ENCODE assay signal across 9 mouse cellular contexts in genomic region chr9:44378153-44378730, GRCm38 (mm10). TPM values are rescaled to one million over a fixed set of nuclear protein-coding genes. Genes with fewer than 3 reads are reported as not detected.
DNase-seq lines count a peak whose midpoint lies in the region; ATAC-seq and TF ChIP-seq lines count a peak whose summit lies in the region.
"Had no signal": no experiment of that assay in that cellular context is flagged by ENCODE, and none has a peak within 500 bp of the region (broad histone marks: within the 10 kb centered on the region; RNA-seq: fewer than 3 reads in every experiment).

No protein-coding gene starts in this region.

- H3K36me3 ChIP-seq in heart, embryonic 16.5 days (ENCODE audit: control insufficient read depth, insufficient read depth): peaks cover 25% of the 10 kb centered on the region
- H3K36me3 ChIP-seq in ES-E14 (ENCODE audit: control insufficient read depth, insufficient read depth, low read length, poor library complexity, severe bottlenecking): peaks cover 19% of the 10 kb centered on the region
- H3K36me3 ChIP-seq in hindbrain, embryonic 12.5 days: peaks cover 24% of the 10 kb centered on the region
- H3K36me3 ChIP-seq in midbrain, embryonic 13.5 days: peaks cover 25% of the 10 kb centered on the region

- peak overlapping the region; percentile 84 for H3K4me2 ChIP-seq in heart, embryonic 16.5 days (ENCODE audit: low read depth, low read length)
- H3K4me2 ChIP-seq in hindbrain, embryonic 12.5 days (replicated peaks): peak overlapping the region; percentile 97
- H3K4me2 ChIP-seq in midbrain, embryonic 13.5 days (replicated peaks): peak overlapping the region; percentile 68

- H3K9me3 ChIP-seq in heart, embryonic 16.5 days (replicated peaks; ENCODE audit: control insufficient read depth, low read length): no peaks in the 10 kb centered on the region
- H3K9me3 ChIP-seq in ES-E14 (ENCODE audit: control insufficient read depth, insufficient read depth, low read depth, low read length): no peaks in the 10 kb centered on the region
- no peaks in the 10 kb centered on the region for H3K9me3 ChIP-seq in hindbrain, embryonic 12.5 days (replicated peaks)
- no peaks in the 10 kb centered on the region for H3K9me3 ChIP-seq in midbrain, embryonic 13.5 days

- peak overlapping the region; percentile 70 for H3K9ac ChIP-seq in heart, embryonic 16.5 days (ENCODE audit: low read length)
- H3K9ac ChIP-seq in ES-E14 (ENCODE audit: insufficient read depth, low read depth, low read length, poor library complexity, severe bottlenecking): peak overlapping the region; percentile 94
- H3K9ac ChIP-seq in hindbrain, embryonic 12.5 days: peak overlapping the region; percentile 73
- H3K9ac ChIP-seq in midbrain, embryonic 13.5 days (replicated peaks): peak overlapping the region; percentile 68

- no peak for ATAC-seq in heart, embryonic 16.5 days (replicated peaks; ENCODE audit: extremely low read depth, insufficient read depth, low FRiP score)
- ATAC-seq in hindbrain, embryonic 12.5 days (ENCODE audit: low FRiP score): no peak
- ATAC-seq in midbrain, embryonic 13.5 days: no peak
- ATAC-seq in megakaryocyte-erythroid progenitor cell, adult 5-6 weeks (replicated peaks; ENCODE audit: low FRiP score, low TSS enrichment, poor library complexity, severe bottlenecking): no peak

- H3K27ac ChIP-seq in heart, embryonic 16.5 days (ENCODE audit: low read length): peak overlapping the region; percentile 48; the same call in 1 of the 2 replicates
- no peak overlapping the region for H3K27ac ChIP-seq in ES-E14 (ENCODE audit: insufficient read depth, low read depth, low read length, poor library complexity, severe bottlenecking)
- H3K27ac ChIP-seq in hindbrain, embryonic 12.5 days: peak overlapping the region; percentile 87; the same call in 1 of the 2 replicates
- peak overlapping the region; percentile 87 for H3K27ac ChIP-seq in midbrain, embryonic 13.5 days

- DNase-seq in heart, postnatal 14 days: no peak
- no peak for DNase-seq in ES-E14 (ENCODE audit: low read depth, low spot score)
- no peak for DNase-seq in spleen, postnatal 4 days (ENCODE audit: low spot score in 2 of 2)
- DNase-seq in lung, postnatal 36 days: no peak
- DNase-seq: kidney, adult 18-20 months had no signal

- WGBS in heart, embryonic 16.5 days: 81% methylated on average over 5 of the region's 5 CpGs
- WGBS in hindbrain, embryonic 12.5 days: 92% methylated on average over 5 of the region's 5 CpGs
- WGBS in midbrain, embryonic 13.5 days: 92% methylated on average over 5 of the region's 5 CpGs

- in situ Hi-C loops in ES-E14 (cut with MboI; ENCODE audit: low sequenced_read_pairs in 2 of 2, unreplicated experiment in 2 of 2): no loop called here

- H3K27me3 ChIP-seq in heart, embryonic 16.5 days (ENCODE audit: control insufficient read depth, insufficient read depth, low read length): no peaks in the 10 kb centered on the region
- no peaks in the 10 kb centered on the region for H3K27me3 ChIP-seq in hindbrain, embryonic 12.5 days
- no peaks in the 10 kb centered on the region for H3K27me3 ChIP-seq in midbrain, embryonic 13.5 days

- peaks cover 14% of the 10 kb centered on the region for H3K4me1 ChIP-seq in heart, embryonic 16.5 days (ENCODE audit: control insufficient read depth, insufficient read depth, low read length)
- peaks cover 3 to 7% of the 10 kb centered on the region in 2 experiments; a peak in 2 of 4 replicates for H3K4me1 ChIP-seq in ES-E14 (ENCODE audit: control insufficient read depth in 2 of 2, insufficient read depth in 2 of 2, low read length in 2 of 2, poor library complexity in 1 of 2)
- peaks cover 19% of the 10 kb centered on the region for H3K4me1 ChIP-seq in hindbrain, embryonic 12.5 days
- H3K4me1 ChIP-seq in midbrain, embryonic 13.5 days (replicated peaks): peaks cover 29% of the 10 kb centered on the region

- peak overlapping the region; percentile 79 for H3K4me3 ChIP-seq in heart, embryonic 16.5 days (ENCODE audit: low read length)
- peak overlapping the region; percentile 68 to 86 for H3K4me3 ChIP-seq in ES-E14 (ENCODE audit: insufficient read depth in 1 of 2, low read depth in 1 of 2, low read length in 2 of 2, poor library complexity in 1 of 2, severe bottlenecking in 1 of 2)
- peak overlapping the region; percentile 83 for H3K4me3 ChIP-seq in hindbrain, embryonic 12.5 days
- peak overlapping the region; percentile 93 for H3K4me3 ChIP-seq in midbrain, embryonic 13.5 days (replicated peaks)

- intact Hi-C loops in heart, postnatal 14 days (cut with DNase I): no loop called here

TF ChIP-seq in ES-E14, 5 proteins besides CTCF, POLR2A, EP300 and RAD21:
- no peak for TF ChIP-seq HCFC1 (IDR thresholded peaks at IDR 0.05; ENCODE audit: borderline replicate concordance, insufficient read depth, low read length)
- TF ChIP-seq ZNF384 (IDR thresholded peaks at IDR 0.05; ENCODE audit: low read depth, low read length): no peak
- no peak for TF ChIP-seq CHD2 (IDR thresholded peaks at IDR 0.05; ENCODE audit: low read depth, low read length)
- TF ChIP-seq MAFK (IDR thresholded peaks at IDR 0.05; ENCODE audit: insufficient read depth, low read depth, low read length): no peak
- TF ChIP-seq ZC3H11A (IDR thresholded peaks at IDR 0.05; ENCODE audit: borderline replicate concordance, low read depth, low read length): no peak

RNA-seq across cellular contexts. Expression of gene Hyou1, which starts 1.0 kb away (rescaled TPM):
- 14.6 and 18.0 TPM in 2 replicates for polyA plus RNA-seq in heart, embryonic 16.5 days (2015; fragmentation: Nextera tagmentation; extraction: Ambion mirVana)
- 10 to 100 TPM; 38.9 to 52.1 TPM for total RNA-seq in heart, postnatal 14 days (2021)
- 246 and 320 TPM in 2 replicates for total RNA-seq in ES-E14 (2012; rRNA removed)
- 35.8 and 39.1 TPM in 2 replicates for polyA plus RNA-seq in hindbrain, embryonic 12.5 days (2016; fragmentation: Nextera tagmentation; extraction: Ambion mirVana)
- polyA plus RNA-seq in midbrain, embryonic 13.5 days (2015; fragmentation: Nextera tagmentation; extraction: Ambion mirVana): 28.1 and 28.4 TPM in 2 replicates
- 45.1 and 45.6 TPM in 2 replicates for total RNA-seq in megakaryocyte-erythroid progenitor cell, adult 5-6 weeks (2014; fragmentation: Nextera tagmentation)
- 56.5 and 77.5 TPM in 2 replicates for total RNA-seq in megakaryocyte-erythroid progenitor cell, adult 5-6 weeks (2017)

RNA-seq across cellular contexts. Expression of gene Vps11, which starts 16.8 kb away (rescaled TPM):
- 20.9 and 23.1 TPM in 2 replicates for polyA plus RNA-seq in heart, embryonic 16.5 days (2015; fragmentation: Nextera tagmentation; extraction: Ambion mirVana)
- 10 to 100 TPM; 17.8 to 19.5 TPM for total RNA-seq in heart, postnatal 14 days (2021)
- 35.0 and 35.8 TPM in 2 replicates for total RNA-seq in ES-E14 (2012; rRNA removed)
- 35.2 and 36.2 TPM in 2 replicates for polyA plus RNA-seq in hindbrain, embryonic 12.5 days (2016; fragmentation: Nextera tagmentation; extraction: Ambion mirVana)
- polyA plus RNA-seq in midbrain, embryonic 13.5 days (2015; fragmentation: Nextera tagmentation; extraction: Ambion mirVana): 41.2 and 41.6 TPM in 2 replicates
- total RNA-seq in megakaryocyte-erythroid progenitor cell, adult 5-6 weeks (2014; fragmentation: Nextera tagmentation): 16.4 and 24.5 TPM in 2 replicates
- total RNA-seq in megakaryocyte-erythroid progenitor cell, adult 5-6 weeks (2017): 12.8 and 15.3 TPM in 2 replicates

RNA-seq across cellular contexts. Expression of gene Slc37a4, which starts 18.4 kb away (rescaled TPM):
- polyA plus RNA-seq in heart, embryonic 16.5 days (2015; fragmentation: Nextera tagmentation; extraction: Ambion mirVana): 37.8 and 42.0 TPM in 2 replicates
- 10 to 100 TPM; 29.6 to 31.0 TPM for total RNA-seq in heart, postnatal 14 days (2021)
- 9.8 and 10.0 TPM in 2 replicates for total RNA-seq in ES-E14 (2012; rRNA removed)
- 38.7 TPM in 2 replicates for polyA plus RNA-seq in hindbrain, embryonic 12.5 days (2016; fragmentation: Nextera tagmentation; extraction: Ambion mirVana)
- polyA plus RNA-seq in midbrain, embryonic 13.5 days (2015; fragmentation: Nextera tagmentation; extraction: Ambion mirVana): 34.7 and 35.9 TPM in 2 replicates
- total RNA-seq in megakaryocyte-erythroid progenitor cell, adult 5-6 weeks (2014; fragmentation: Nextera tagmentation): 20.5 and 32.2 TPM in 2 replicates
- 11.4 and 43.0 TPM in 2 replicates for total RNA-seq in megakaryocyte-erythroid progenitor cell, adult 5-6 weeks (2017)

RNA-seq across cellular contexts. Expression of gene Rps25, which starts 28.7 kb away (rescaled TPM):
- 862 and 919 TPM in 2 replicates for polyA plus RNA-seq in heart, embryonic 16.5 days (2015; fragmentation: Nextera tagmentation; extraction: Ambion mirVana)
- 100 to 1,000 TPM; 728 to 854 TPM for total RNA-seq in heart, postnatal 14 days (2021)
- total RNA-seq in ES-E14 (2012; rRNA removed): 1,792 and 2,115 TPM in 2 replicates
- polyA plus RNA-seq in hindbrain, embryonic 12.5 days (2016; fragmentation: Nextera tagmentation; extraction: Ambion mirVana): 1,265 and 1,340 TPM in 2 replicates
- polyA plus RNA-seq in midbrain, embryonic 13.5 days (2015; fragmentation: Nextera tagmentation; extraction: Ambion mirVana): 1,334 and 1,353 TPM in 2 replicates
- total RNA-seq in megakaryocyte-erythroid progenitor cell, adult 5-6 weeks (2014; fragmentation: Nextera tagmentation): 4,337 and 4,372 TPM in 2 replicates
- 1,747 and 2,464 TPM in 2 replicates for total RNA-seq in megakaryocyte-erythroid progenitor cell, adult 5-6 weeks (2017)

RNA-seq across cellular contexts. Expression of gene Trappc4, which starts 29.2 kb away (rescaled TPM):
- polyA plus RNA-seq in heart, embryonic 16.5 days (2015; fragmentation: Nextera tagmentation; extraction: Ambion mirVana): 84.4 and 90.3 TPM in 2 replicates
- total RNA-seq in heart, postnatal 14 days (2021): 10 to 100 TPM; 32.1 to 35.8 TPM
- total RNA-seq in ES-E14 (2012; rRNA removed): 88.2 and 95.1 TPM in 2 replicates
- polyA plus RNA-seq in hindbrain, embryonic 12.5 days (2016; fragmentation: Nextera tagmentation; extraction: Ambion mirVana): 256 and 259 TPM in 2 replicates
- polyA plus RNA-seq in midbrain, embryonic 13.5 days (2015; fragmentation: Nextera tagmentation; extraction: Ambion mirVana): 357 and 364 TPM in 2 replicates
- total RNA-seq in megakaryocyte-erythroid progenitor cell, adult 5-6 weeks (2014; fragmentation: Nextera tagmentation): 71.6 and 116 TPM in 2 replicates
- 28.4 and 36.8 TPM in 2 replicates for total RNA-seq in megakaryocyte-erythroid progenitor cell, adult 5-6 weeks (2017)
